Mouse (Mus musculus) midbrain, embryonic 11.5 days (tissue): ENCODE measurements around the gene Slc29a4. TPM values are rescaled to one million over a fixed set of nuclear protein-coding genes. Genes with fewer than 3 reads are reported as not detected.

Experiments used
- ATAC-seq: fragments of 200-750 bp; cut with Nextera tagmentation; 2 replicates; pipeline ENCODE4 v1.8.0; 2017; ENCODE audit warnings: moderate TSS enrichment, moderate library complexity; ENCODE audit not compliant: low FRiP score
- DNase-seq: peaks from one replicate; pipeline ENCODE4 v3.0.0; 2015; ENCODE audit warnings: low spot score; ENCODE audit errors: missing footprints
- H3K27ac ChIP-seq: fragments of 300-500 bp; sonication (generic); 2 replicates; pipeline ENCODE4 v1.5.1; 2014; ENCODE audit warnings: low read depth, low read length
- H3K27me3 ChIP-seq: fragments of 300-500 bp; sonication (generic); 2 replicates; pipeline ENCODE4 v1.6.1; 2014; ENCODE audit warnings: mild to moderate bottlenecking, low read length, moderate library complexity, mixed read lengths; ENCODE audit not compliant: control insufficient read depth, insufficient read depth
- H3K36me3 ChIP-seq: fragments of 300-500 bp; sonication (generic); 2 replicates; pipeline ENCODE4 v1.6.1; 2014; ENCODE audit warnings: mild to moderate bottlenecking, low read length, moderate library complexity, mixed read lengths; ENCODE audit not compliant: control insufficient read depth, insufficient read depth
- H3K4me1 ChIP-seq: fragments of 300-500 bp; sonication (generic); 2 replicates; pipeline ENCODE4 v1.6.1; 2014; ENCODE audit warnings: low read length; ENCODE audit not compliant: control insufficient read depth, insufficient read depth
- H3K4me2 ChIP-seq: fragments of 300-500 bp; sonication (generic); 2 replicates; pipeline ENCODE4 v1.6.1; 2014; ENCODE audit warnings: mild to moderate bottlenecking, moderate library complexity
- H3K4me3 ChIP-seq: fragments of 300-500 bp; sonication (generic); 2 replicates; pipeline ENCODE4 v1.5.1; 2014; ENCODE audit warnings: low read depth, low read length
- H3K9ac ChIP-seq: fragments of 300-500 bp; sonication (generic); 2 replicates; pipeline ENCODE4 v1.6.1; 2014; ENCODE audit warnings: low read length
- H3K9me3 ChIP-seq: fragments of 300-500 bp; sonication (generic); 2 replicates; pipeline ENCODE4 v1.6.1; 2016; ENCODE audit warnings: low read length; ENCODE audit not compliant: control insufficient read depth
- WGBS: fragments of 180-500 bp; shearing (Covaris S2); extraction: QIAGEN DNeasy Blood & Tissue Kit; methylation state at CpG from one replicate; pipeline ENCODE4 v1.1.7; 2014; 5-methylcytosine and 5-hydroxymethylcytosine counted together
- polyA plus RNA-seq: library from polyadenylated mRNA; unstranded; fragments of >200 nt; fragmentation: Nextera tagmentation; extraction: Ambion mirVana; gene quantifications from 2 replicates; pipeline ENCODE4 v1.2.1, GENCODE M21; 2014

The Slc29a4 gene
- polyA plus RNA-seq, 1 experiment from 2014 or later = 23.2 TPM

DNA sequence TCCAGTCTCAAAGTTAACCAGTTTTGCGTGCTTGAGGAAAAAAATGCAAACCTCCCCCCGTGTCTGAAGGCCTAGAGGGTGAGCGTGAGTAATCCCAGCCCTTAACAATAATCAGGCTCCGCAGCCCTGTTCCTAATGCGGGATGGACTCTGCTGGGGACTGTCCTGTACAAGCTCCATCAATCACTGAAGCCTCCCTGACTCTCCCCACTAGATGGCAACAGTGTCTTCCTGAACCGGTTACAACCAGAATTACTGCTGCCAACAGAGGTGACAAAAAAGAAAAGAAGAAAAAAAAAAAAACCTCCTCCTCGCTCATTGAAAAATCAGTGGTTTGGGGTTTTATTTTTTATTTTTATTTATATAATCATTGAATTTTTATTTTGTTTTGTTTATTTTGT lies 75.6 kb downstream of the Slc29a4 start:
- H3K27ac ChIP-seq = no peak overlapping the region
- 13% methylated on average over 7 of the region's 7 CpGs for WGBS
- ATAC-seq (peak; percentile 73), DNase-seq (peak; percentile 96)
- H3K36me3 ChIP-seq = peaks cover 34% of the 10 kb centered on the region
- peaks cover 13% of the 10 kb centered on the region; the same call in 1 of the 2 replicates for H3K4me1 ChIP-seq
- H3K4me3 ChIP-seq = no peak overlapping the region
- no peaks in the 10 kb centered on the region for H3K27me3 ChIP-seq
- H3K4me2 ChIP-seq = no peak overlapping the region
- H3K9ac ChIP-seq = no peak overlapping the region
- no peaks in the 10 kb centered on the region for H3K9me3 ChIP-seq

DNA sequence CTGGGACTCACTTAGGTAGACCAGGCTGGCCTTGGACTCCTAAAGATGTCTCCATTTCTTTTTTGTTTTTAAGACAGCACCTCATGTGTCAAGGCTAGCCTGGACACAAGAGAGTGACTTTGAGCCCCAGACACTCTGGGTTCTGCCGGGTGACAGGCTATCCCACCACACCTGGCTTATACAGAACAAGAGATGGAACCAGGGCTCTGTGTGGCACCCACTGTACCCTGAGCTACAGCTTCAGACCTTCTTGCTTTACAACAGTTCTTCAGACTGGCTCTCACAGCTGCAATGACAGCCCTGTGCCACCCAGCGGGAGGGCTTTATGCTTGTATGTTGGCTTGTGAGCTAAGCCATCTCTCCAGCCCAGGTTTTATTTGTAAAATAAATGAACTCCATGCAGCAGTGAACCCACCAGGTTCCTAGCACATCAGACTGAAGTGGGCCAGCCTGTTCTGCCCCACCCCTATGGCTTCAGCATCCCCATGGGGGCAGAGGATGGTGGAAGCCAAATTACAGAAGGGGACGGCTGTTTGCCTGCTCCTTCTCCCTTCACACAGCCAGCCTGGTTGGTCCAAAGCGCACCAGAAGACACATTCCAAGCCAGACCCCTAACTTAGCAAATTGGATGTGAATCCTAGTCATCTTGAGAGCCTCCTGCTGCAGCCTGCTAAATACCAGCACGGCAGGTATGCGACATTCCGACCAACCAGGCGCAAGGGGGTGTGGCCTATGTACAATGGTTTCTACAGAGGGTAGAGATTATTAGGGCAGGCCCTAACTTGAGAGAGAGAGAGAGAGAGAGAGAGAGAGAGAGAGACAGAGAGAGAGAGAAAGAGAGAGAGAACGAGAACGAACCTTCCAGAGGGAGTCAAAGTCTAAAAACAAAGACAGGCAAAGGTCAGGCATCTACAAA lies 76.3 kb downstream of the Slc29a4 start:
- ATAC-seq = peak; percentile 33; the same call in 1 of the 2 replicates
- Histone ChIP-seq H3K9me3 (no peaks in the 10 kb centered on the region), H3K36me3 (peaks cover 33% of the 10 kb centered on the region), H3K4me1 (peaks cover 13% of the 10 kb centered on the region; the same call in 1 of the 2 replicates), H3K4me3 (no peak overlapping the region), H3K9ac (no peak overlapping the region), H3K27me3 (no peaks in the 10 kb centered on the region), H3K27ac (peak overlapping the region; percentile 10; the same call in 1 of the 2 replicates), H3K4me2 (no peak overlapping the region)
- DNase-seq = peak; percentile 88
- 45% methylated on average over 10 of the region's 10 CpGs for WGBS

DNA sequence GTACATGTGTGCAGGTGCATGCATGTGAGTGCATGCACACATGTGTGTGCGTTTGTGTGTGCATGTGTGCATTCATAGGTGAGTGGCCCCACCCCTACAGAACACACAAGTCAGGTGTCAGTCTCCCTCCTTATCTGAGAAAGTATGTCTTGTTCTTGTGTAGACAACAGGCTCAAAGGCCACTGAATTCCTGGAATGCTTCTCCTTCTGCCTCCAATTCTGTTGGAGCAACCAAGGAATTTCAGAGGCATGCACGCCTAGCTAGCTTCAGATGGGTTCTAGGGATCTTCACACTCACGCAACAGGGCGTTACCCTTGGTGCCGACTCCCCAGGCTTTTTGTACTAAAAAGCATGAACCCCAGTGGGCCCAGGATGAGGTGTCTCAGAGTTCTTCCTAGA lies 77.3 kb downstream of the Slc29a4 start:
- Histone ChIP-seq H3K9me3 (no peaks in the 10 kb centered on the region), H3K27ac (no peak overlapping the region), H3K4me3 (no peak overlapping the region), H3K27me3 (no peaks in the 10 kb centered on the region), H3K9ac (no peak overlapping the region), H3K36me3 (peaks cover 33% of the 10 kb centered on the region), H3K4me1 (peaks cover 13% of the 10 kb centered on the region; the same call in 1 of the 2 replicates), H3K4me2 (no peak overlapping the region)
- DNase-seq (no peak), ATAC-seq (no peak)
- WGBS = 80% methylated on average over 5 of the region's 5 CpGs

DNA sequence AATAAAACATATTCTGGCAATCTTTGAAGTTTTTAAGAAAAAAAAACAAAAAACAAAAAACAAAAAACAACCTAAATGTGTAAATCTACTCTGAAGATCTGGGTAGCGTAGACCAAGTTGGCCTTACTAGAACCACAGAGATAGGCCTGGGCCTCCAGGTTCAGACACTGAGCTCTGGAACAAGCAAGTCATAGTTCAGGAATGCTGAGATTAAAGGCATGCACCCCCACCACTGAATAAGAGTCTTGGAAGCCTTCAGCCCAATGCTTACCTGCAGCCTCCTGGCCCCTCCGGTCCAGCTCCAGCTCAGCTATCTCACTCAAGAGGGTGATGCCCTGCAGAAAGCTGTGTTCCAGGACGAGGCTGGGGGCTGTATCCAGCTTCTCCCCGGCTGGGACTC lies 78.7 kb downstream of the Slc29a4 start:
- H3K27ac ChIP-seq = no peak overlapping the region
- DNase-seq (no peak), ATAC-seq (no peak)
- no peak overlapping the region for H3K4me3 ChIP-seq
- no peak overlapping the region for H3K9ac ChIP-seq
- no peaks in the 10 kb centered on the region for H3K9me3 ChIP-seq
- 85% methylated on average over 4 of the region's 4 CpGs for WGBS
- no peak overlapping the region for H3K4me2 ChIP-seq
- H3K36me3 ChIP-seq = peaks cover 33% of the 10 kb centered on the region
- no peaks in the 10 kb centered on the region for H3K27me3 ChIP-seq
- H3K4me1 ChIP-seq = peaks cover 13% of the 10 kb centered on the region; the same call in 1 of the 2 replicates

DNA sequence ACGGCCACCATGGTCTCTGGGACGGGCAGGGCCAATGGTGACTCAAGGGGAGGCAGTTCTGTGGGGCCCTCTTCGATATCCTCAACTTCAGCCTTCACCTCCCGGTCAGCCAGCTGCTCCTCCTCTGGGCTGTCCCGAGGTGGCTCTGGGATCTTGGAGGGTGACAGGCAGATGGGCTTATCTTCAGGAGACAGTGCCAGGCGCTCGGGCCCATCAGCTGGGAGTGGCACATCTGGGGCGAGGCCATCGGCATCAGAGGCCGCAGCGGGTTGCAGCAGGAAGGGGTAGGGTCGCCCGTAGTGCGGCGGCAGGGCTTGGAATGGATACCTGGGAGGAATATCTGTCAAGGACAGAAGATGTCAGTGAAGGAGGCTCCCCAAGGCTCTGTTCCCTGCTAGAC lies 79.7 kb downstream of the Slc29a4 start:
- Histone ChIP-seq H3K27me3 (no peaks in the 10 kb centered on the region), H3K4me2 (no peak overlapping the region), H3K36me3 (peaks cover 36% of the 10 kb centered on the region), H3K4me3 (no peak overlapping the region), H3K9ac (no peak overlapping the region), H3K9me3 (no peaks in the 10 kb centered on the region), H3K4me1 (peaks cover 13% of the 10 kb centered on the region; the same call in 1 of the 2 replicates), H3K27ac (no peak overlapping the region)
- no peak for DNase-seq
- 95% methylated on average over 15 of the region's 15 CpGs for WGBS
- no peak for ATAC-seq

Other genes with a start within 250 kb of the Slc29a4 start
- gene Ap5z1, start 228.6 kb upstream of the Slc29a4 start, polyA plus RNA-seq = 8.8 and 10.5 TPM in 2 replicates
- 0.22 and 0.41 TPM in 2 replicates for gene Papolb, start 162.4 kb upstream of the Slc29a4 start, polyA plus RNA-seq
- 2.8 and 4.4 TPM in 2 replicates for gene Radil, start 141.4 kb upstream of the Slc29a4 start, polyA plus RNA-seq
- 8.4 and 9.1 TPM in 2 replicates for gene Mmd2, start 83.7 kb upstream of the Slc29a4 start, polyA plus RNA-seq
- gene Wipi2, start 64.8 kb upstream of the Slc29a4 start, polyA plus RNA-seq = 53.1 and 55.7 TPM in 2 replicates
- gene Tnrc18, start 125.2 kb downstream of the Slc29a4 start, polyA plus RNA-seq = 26.9 and 27.4 TPM in 2 replicates
- 10.5 and 11.8 TPM in 2 replicates for gene Fbxl18, start 202.9 kb downstream of the Slc29a4 start, polyA plus RNA-seq
- gene Actb, start 214.2 kb downstream of the Slc29a4 start, polyA plus RNA-seq = 14,142 and 15,094 TPM in 2 replicates